Mouse (Mus musculus): Measurements from ENCODE around the gene Ctrc.
"Not testable (repeated sequence)": the region's sequence is repeated elsewhere in the genome, so short reads cannot be mapped to it uniquely, and the experiment has no call there.

Gene Ctrc

DNA sequence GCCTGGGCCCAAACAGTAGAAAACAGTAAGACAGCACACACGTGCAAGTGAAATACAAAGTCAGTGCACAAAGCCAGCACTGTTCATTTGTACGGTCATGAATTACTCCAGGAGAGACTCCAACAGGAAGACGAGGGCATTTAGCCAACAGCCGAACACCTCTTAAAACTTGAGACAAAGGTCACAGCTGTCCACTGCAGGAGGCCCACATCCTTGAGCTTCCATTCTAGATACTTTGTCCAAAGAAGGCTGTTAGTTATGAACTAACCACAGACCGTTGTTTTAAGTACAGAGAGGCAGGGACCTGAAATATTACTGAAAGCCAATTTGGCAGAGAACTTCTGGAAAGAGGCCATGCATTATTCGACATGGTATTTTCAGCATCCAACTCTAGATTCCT, 59.1 kb downstream of the Ctrc start:
- DNase-seq (ENCODE audit: low spot score): no peak

DNA sequence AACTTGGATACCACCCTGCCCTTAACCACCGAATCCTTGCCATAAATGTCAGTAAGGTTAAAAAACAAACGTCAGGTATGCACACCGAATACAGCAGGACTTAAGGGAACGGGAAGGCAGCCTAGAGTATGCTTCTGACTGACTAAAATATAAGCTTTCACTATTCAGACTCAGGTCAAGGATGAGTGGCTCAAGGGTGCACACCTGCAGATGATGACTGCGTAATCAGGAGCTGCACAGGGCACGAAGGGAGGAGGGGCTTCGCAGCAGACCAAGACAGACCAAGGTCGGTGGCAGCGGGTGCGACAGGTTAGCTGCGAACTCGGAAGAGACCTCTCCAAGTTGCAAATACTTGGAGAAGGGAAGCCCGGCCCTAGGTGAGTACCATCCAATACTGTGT, 60.0 kb downstream of the Ctrc start:
- DNase-seq (ENCODE audit: low spot score): no peak

DNA sequence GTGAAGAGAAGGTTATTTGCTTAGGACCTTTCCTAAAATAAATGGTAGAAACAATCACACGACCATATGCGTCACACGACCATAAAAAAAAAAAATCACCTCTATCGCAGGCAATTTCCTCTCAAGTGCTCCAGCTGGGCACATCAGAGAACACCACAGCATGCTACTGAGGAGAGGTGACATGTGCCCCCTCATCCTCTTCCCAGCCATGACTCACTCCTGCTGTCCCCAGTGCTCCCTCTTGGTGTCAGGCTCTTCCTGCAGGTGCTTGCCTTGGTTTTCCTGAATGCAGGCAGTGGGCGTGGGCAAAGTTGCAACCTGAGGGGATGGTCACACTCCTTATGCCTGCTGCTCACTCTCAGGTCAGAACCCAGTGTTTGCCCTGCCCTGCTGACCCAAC, 61.3 kb downstream of the Ctrc start:
- DNase-seq (ENCODE audit: low spot score): no peak

DNA sequence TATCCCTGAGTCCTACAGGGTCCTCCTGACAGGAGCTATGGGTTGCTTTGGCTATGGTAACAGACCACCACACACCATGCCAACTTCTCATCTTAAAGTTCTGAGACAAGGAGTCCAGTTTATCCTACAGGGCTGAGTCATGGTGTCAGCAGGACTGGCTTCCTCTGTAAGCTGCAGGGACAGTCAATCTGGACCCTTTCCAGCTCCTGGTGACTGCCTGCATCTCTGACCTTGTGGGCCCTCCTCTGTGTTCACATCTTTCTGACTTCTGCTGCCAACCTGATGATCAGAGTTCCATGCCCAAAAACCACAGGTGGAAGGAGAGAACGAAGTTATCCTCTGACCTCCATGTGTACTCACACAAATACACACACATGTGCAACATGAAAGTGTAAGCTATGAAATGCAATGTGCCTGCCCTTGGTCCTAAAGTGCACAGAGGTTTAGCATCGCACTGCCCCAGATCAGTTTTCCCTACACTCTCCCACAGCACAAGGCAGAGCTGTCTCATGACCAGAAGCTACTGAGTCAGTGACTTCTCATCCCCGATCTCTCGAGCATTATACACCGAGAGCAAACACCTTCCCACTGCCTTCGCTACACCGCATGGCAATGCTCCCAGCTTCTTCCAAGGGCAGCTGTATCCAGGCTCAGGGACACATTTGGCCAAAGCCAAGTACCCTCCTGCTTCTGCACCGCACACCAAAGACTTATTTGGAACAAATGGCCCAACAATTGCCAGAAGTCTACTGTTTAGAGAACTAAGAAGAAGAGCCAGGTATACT, 64.8 kb downstream of the Ctrc start:
- no peak for DNase-seq (ENCODE audit: low spot score)

DNA sequence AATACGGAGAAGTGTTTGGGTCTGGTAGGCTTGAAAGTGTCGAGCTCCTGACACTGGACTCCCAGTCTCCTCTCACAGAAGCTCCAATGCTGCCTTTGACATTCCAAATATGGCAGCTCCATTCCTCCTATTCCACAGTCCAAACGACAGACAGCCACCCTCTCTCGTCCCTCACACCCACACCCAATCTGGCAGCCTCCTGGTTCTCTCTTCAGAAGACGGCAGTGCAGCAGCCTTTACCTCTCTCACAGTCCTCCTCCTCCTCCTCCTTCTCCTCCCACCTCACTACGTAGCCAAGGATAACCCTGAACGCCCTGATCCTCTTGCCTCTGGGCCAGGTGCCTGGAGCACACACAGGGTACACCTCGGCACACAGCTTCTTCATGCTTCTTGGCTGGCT, 66.3 kb downstream of the Ctrc start:
- no peak for DNase-seq (ENCODE audit: low spot score)

DNA sequence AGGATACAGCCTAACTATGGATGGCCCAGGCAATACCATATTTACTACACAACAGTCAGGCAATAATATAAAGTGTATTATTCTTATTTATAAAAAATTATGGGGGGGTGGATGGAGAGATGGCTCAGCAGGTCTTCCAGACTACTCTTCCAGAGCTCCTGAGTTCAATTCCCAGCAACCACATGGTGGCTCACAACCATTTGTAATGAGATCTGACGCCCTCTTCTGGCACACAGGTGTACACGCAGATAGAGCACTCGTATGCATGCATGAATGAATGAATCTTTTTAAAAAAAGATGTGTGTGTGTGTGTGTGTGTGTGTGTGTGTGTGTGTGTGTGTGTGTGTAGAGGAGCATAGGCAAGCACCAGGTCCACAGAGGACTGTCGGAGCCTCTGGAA, 73.1 kb downstream of the Ctrc start:
- not testable (repeated sequence) for DNase-seq (ENCODE audit: low spot score)

DNA sequence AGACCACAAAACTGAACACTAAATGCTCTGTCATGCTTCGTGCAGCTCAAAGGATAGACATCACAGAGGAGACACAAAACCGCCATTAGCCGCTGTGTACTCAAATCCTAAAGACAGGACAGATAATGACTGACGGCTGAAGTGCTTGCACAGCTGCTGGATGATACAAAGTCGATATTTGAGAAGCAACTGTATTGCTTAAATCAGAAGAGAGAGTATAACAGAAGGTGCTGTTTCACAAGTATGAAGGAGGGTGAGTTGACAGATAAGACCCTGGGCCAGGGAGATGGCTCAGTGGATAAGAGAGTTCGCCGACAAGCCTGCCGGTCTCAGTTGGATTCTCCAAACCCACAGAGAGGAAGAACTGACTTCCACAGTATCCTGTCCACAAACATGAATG, 74.3 kb downstream of the Ctrc start:
- no peak for DNase-seq (ENCODE audit: low spot score)

DNA sequence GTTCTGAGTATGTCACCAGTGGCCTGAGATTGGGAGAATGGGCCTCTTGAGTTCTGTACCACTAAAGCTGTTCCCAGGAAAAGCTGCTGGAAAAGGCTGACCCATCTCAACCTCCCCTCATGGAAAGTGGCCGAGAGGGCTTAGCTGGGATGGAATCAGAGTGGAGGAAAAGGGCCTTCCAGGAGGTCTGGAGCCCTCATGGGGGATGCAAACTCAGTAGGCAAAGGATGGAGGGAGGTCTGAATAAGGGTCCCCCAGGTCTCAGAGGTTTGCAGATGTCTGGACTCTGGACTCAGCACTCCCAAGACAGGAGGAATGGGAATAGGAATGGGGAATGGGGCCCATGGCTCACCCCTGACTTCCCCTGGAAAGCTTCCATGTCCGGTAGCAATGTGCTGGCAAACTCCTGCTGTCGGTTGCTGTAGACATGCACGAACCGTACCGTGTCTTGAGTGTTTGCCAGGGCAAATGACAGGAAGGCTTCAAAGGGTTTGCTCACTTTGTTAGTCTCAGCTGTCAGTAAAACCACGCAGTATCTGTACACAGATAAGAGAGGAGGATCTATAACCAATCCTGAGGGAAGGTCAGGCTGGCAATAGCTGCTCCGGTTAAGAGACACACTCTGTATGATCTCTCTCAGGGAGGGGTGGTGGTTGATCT, 76.5 kb downstream of the Ctrc start:
- no peak for DNase-seq (ENCODE audit: low spot score)

DNA sequence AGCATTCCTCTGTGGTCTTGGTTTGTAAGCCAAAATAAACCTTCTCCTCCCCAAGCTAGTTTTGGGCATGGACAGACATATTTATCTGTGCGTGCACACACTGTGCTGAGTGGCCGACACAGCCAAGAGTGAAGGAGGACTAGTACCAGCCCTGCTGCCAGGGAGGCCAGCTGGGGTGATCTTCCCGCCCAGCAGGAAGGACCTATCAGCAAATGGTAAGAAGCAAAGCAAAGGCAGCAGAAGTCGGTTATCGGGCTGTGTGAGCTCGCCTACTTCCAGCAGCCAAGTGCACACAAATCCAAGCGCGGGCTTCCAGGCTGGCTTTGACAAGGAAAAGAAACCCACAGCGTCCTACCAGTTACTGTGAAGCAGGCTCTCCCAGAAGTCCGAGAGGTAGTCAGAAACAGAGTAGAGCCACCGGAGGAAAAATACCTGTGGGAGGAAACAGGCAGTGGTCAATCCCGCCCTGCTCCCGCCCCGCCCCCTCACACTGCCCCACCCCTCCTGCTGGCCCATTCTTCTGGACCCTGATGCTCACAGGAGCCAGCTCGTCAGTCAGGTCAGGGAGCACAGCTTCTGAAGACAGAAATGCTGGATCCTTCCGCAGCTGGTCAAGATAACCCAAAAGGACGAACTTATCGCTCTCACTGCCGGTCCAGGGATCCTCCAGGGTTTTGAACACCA, 78.7 kb downstream of the Ctrc start:
- DNase-seq (ENCODE audit: low spot score): no peak

DNA sequence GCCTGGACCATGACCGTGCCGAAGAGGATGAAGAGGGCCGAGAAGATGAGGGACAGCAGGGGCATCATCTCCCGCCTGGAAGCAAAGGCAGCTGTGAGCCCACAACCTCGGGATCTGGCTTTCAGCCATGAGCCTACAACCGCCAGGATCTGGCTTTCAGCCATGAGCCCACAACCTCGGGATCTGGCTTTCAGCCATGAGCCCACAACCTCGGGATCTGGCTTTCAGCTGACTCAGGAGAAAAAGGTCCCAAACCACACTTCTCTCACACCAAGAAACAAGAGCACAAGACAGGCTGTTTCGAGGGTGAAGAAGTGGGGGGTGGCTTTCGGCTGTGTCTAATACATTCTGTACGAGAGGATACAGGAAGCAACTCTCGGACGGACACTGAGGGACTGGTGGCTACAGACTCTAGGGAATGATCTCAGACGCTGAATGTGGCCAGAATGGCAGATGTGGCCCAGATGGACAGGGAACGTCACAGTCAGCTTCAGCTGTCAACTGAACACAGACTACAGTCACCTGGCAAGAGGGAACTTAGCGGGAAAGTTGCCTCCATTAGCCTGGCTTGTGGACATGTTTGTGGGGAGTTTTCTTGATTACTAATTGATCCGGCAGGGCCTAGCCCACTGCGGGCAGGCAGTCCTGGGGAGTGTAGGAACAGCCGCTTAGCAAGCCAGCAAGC, 79.3 kb downstream of the Ctrc start:
- DNase-seq (ENCODE audit: low spot score): no peak

DNA sequence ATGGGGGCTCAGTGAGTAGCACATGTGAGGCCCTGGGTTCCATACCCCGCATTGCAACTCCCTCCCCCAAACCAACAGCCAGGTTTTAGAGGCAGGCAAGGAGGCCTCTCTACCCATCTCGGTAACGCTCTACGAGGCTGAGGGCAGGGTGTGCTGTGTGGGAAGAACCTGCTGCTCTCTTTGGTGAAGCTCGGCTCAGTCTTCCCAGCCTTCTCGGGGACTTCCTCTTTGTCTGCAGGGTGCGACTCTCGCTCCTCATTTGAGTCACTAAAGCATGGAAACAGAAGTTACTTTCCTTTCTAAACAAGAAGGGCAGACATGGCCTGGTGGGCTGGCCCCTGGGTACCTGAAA, 79.9 kb downstream of the Ctrc start:
- DNase-seq (ENCODE audit: low spot score): no peak

DNA sequence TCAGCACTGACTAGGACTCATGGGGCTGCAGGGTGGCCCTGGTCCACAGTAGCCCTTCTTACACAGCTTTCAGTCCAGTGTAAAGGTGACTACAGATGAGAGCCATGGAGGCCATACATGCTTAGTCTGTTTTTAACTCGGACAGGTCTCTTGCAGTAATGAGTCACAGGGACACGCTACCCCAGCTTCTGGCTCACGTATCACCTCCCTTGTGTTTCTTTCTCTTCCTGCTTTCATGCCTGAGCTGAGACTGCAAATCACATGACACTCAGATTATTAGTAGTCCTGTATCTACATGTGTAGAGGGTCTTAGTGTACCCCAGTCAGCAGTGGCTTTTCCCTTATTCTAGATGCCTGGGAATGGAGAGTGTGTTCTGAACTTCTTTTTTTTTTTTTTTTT, 81.2 kb downstream of the Ctrc start:
- no peak for DNase-seq (ENCODE audit: low spot score)

Data from yolk sac, embryonic 10.5 days (tissue).